Mouse (Mus musculus) C2C12 (cell line): ENCODE measurements around the gene Ccser1. TPM values are rescaled to one million over a fixed set of nuclear protein-coding genes. Genes with fewer than 3 reads are reported as not detected.
"Not testable (repeated sequence)": the region's sequence is repeated elsewhere in the genome, so short reads cannot be mapped to it uniquely, and the experiment has no call there.

Experiments used
- H3K27me3 ChIP-seq: one replicate; pipeline ENCODE4 v1.6.1; 2011; ENCODE audit not compliant: control insufficient read depth, insufficient read depth, insufficient read length
- H3K36me3 ChIP-seq: one replicate; pipeline ENCODE4 v1.6.1; 2011; ENCODE audit not compliant: control insufficient read depth, insufficient read depth
- H3K4me3 ChIP-seq: one replicate; pipeline ENCODE4 v1.5.1; 2011; ENCODE audit warnings: mild to moderate bottlenecking, control low read depth; ENCODE audit not compliant: poor library complexity, insufficient read depth, severe bottlenecking
- H3K79me2 ChIP-seq: one replicate; pipeline ENCODE4 v1.6.1; 2011; ENCODE audit not compliant: control insufficient read depth, insufficient read depth
- H3K79me3 ChIP-seq: one replicate; pipeline ENCODE4 v1.6.1; 2011; ENCODE audit warnings: low read depth, control low read depth
- H3ac ChIP-seq: one replicate; pipeline ENCODE3; 2011; ENCODE audit warnings: low read depth; ENCODE audit not compliant: control insufficient read depth, insufficient read length
- CEBPB ChIP-seq: IDR thresholded peaks from one replicate; pipeline ENCODE4 v1.6.1; 2011; ENCODE audit warnings: low read depth, mild to moderate bottlenecking, control low read depth, moderate library complexity
- CTCF ChIP-seq: IDR thresholded peaks from one replicate; pipeline ENCODE4 v1.5.1; 2011; ENCODE audit not compliant: control insufficient read depth, insufficient read depth, insufficient read length
- FOSL1 ChIP-seq: IDR thresholded peaks from one replicate; pipeline ENCODE4 v1.8.0; 2011; ENCODE audit warnings: mild to moderate bottlenecking, low read length; ENCODE audit not compliant: poor library complexity, insufficient read depth, severe bottlenecking
- MAX ChIP-seq: IDR thresholded peaks from one replicate; pipeline ENCODE4 v1.6.1; 2011; ENCODE audit warnings: mild to moderate bottlenecking, control low read depth
- MYOD1 ChIP-seq: IDR thresholded peaks from one replicate; pipeline ENCODE4 v1.6.1; 2011; ENCODE audit warnings: low read depth; ENCODE audit not compliant: control insufficient read depth, insufficient read length
- MYOG ChIP-seq: IDR thresholded peaks from one replicate; pipeline ENCODE4 v1.6.1; 2011; ENCODE audit not compliant: control insufficient read depth, insufficient read length; ENCODE audit errors: extremely low read depth
- USF1 ChIP-seq: IDR thresholded peaks from one replicate; pipeline ENCODE4 v1.6.1; 2011; ENCODE audit warnings: low read depth, mild to moderate bottlenecking, control low read depth, moderate library complexity
- polyA plus RNA-seq: library from polyadenylated mRNA; unstranded; fragments of >200 nt; fragmentation: generic; extraction: Trizol; gene quantifications from one replicate; pipeline ENCODE4 v1.2.1, GENCODE M21; 2012; ENCODE audit warnings: missing spikeins

Ccser1 gene
- polyA plus RNA-seq, 1 experiment, result 0.68 TPM

DNA sequence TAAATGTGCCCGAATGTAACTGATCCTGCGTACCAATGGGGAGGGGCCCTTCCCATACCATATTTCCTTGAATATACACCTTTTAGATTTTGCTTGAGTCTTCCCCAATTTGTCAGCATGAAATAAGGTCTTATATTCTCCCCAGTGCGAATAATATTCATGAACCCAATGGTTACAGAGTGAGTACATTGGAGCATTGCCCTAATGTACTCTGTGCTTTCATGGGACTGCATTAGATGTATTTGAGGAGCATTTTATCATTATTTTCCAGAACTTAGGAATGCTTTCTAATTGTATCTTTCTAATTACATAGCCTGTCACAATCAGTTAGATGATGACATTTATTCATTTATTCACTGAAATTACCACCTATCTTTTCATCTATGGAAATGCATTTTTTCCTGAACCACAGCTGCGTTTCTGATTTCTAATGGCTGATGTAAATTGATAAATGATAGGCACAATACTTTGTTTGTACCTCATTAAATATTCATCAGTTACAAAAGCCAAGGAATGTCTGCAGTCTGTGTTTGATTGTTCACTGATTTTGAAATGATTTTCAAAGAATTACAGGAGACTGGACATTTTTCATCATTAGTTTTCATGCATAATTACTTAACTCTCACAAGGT lies 67.8 kb downstream of the Ccser1 start:
- H3K27me3 ChIP-seq, result no peaks in the 10 kb centered on the region

DNA sequence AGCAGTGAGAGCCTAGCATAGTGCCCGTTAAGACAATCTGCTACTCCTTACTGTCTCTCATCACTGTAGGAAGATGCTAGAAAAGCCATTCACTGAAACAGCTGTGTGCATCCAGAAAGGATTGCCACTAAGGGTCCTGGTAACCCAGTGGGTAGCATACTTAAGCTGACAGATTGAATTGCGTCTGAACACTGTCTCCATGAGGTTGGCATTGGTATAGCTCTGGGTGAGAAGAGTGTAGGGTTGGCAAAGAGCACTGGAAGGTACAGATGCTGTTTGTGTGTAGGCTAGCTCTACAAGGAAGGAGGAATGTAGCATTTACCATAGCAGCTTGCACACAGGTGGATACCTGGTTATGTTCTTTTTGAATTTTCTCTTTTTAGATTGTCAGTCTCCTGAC lies 68.6 kb downstream of the Ccser1 start:
- H3K79me2 ChIP-seq, result no peaks in the 10 kb centered on the region
- H3K36me3 ChIP-seq, result no peaks in the 10 kb centered on the region
- H3K4me3 ChIP-seq, result no peak overlapping the region
- H3ac ChIP-seq, result no peak overlapping the region
- H3K79me3 ChIP-seq, result no peaks in the 10 kb centered on the region
- H3K27me3 ChIP-seq, result no peaks in the 10 kb centered on the region
- TF ChIP-seq MYOG, result no peak
- TF ChIP-seq MYOD1, result no peak
- no peak for TF ChIP-seq USF1
- TF ChIP-seq FOSL1, result no peak
- TF ChIP-seq MAX, result no peak
- TF ChIP-seq CTCF, result no peak
- TF ChIP-seq CEBPB, result no peak

More for the DNA sequence above, 67.8 kb downstream of the Ccser1 start:
- H3K36me3 ChIP-seq, result no peaks in the 10 kb centered on the region
- TF ChIP-seq MYOG (no peak), CTCF (no peak), MAX (no peak), FOSL1 (no peak), MYOD1 (no peak)
- no peak overlapping the region for H3K4me3 ChIP-seq
- H3K79me2 ChIP-seq, result no peaks in the 10 kb centered on the region
- no peaks in the 10 kb centered on the region for H3K79me3 ChIP-seq
- no peak overlapping the region for H3ac ChIP-seq

DNA sequence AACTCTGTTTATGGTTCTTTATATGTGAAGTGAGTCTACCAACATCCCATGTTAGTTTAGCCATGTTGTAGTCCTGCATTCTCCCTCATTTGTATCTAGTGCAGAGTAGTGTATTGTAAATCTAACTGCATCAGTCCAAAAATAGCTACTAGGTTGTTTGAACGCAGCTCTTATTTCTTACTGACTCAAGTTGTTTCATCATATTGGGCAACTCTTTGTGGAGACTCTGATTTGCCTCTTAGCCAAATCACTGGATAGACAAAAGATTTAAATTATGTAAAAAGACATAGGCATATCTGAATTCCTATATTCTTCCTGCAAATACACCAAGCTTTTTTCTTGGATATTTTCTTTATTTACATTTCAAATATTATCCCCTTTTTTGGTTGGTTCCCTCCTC lies 71.1 kb downstream of the Ccser1 start:
- H3K4me3 ChIP-seq, result no peak overlapping the region

DNA sequence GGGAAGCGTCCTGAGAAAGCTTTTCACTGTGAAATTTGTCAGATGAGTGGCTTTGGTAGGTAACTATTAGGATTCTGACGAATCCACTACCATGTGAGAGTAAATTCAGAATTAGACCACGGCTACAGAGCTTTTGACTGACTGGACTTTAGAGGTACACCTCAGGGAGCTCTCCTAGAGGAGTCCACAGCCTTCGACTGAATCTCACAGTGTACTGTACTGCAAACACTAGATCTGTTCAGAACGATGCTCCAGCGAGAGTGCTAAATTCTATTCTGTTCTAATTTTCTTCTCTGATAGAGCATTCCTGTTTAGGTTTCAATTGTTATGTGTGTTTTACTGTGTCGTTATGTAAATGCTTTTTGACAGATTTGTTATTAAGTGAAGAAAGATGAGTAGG lies 72.8 kb downstream of the Ccser1 start:
- H3ac ChIP-seq, result no peak overlapping the region
- TF ChIP-seq CEBPB, result no peak
- TF ChIP-seq CTCF, result no peak
- TF ChIP-seq USF1, result no peak
- no peak for TF ChIP-seq FOSL1
- TF ChIP-seq MAX, result no peak
- TF ChIP-seq MYOG, result no peak
- no peak for TF ChIP-seq MYOD1

More for the DNA sequence above, 71.1 kb downstream of the Ccser1 start:
- no peak overlapping the region for H3ac ChIP-seq
- H3K79me2 ChIP-seq, result no peaks in the 10 kb centered on the region
- TF ChIP-seq FOSL1 (no peak), MAX (no peak), CEBPB (no peak), MYOG (no peak), MYOD1 (no peak), USF1 (no peak), CTCF (no peak)
- H3K36me3 ChIP-seq, result no peaks in the 10 kb centered on the region
- H3K27me3 ChIP-seq, result no peaks in the 10 kb centered on the region
- H3K79me3 ChIP-seq, result no peaks in the 10 kb centered on the region

DNA sequence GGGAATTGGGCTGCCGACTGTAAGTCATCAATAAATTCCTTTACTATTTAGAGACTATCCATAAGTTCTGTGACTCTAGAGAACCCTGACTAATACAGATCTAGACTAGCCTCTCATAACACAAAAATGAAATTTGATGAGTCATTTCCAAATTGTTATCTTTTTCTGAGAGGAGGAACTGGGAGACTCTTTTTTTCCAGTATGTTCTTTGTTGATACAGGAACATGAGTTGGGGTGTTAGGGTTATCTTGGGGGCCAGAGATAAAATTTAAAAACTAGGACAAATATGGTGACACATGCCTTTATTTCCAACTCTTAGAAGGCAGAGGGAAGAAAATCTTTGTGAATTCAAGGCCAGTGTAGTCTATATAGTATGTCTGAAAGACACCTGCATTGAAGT lies 75.8 kb downstream of the Ccser1 start:
- not testable (repeated sequence) for H3K79me3 ChIP-seq, H3K27me3 ChIP-seq, H3K36me3 ChIP-seq, H3K79me2 ChIP-seq, H3ac ChIP-seq, H3K4me3 ChIP-seq

More for the DNA sequence above, 72.8 kb downstream of the Ccser1 start:
- no peak overlapping the region for H3K4me3 ChIP-seq
- H3K36me3 ChIP-seq, result no peaks in the 10 kb centered on the region
- H3K79me3 ChIP-seq, result no peaks in the 10 kb centered on the region
- no peaks in the 10 kb centered on the region for H3K79me2 ChIP-seq
- no peaks in the 10 kb centered on the region for H3K27me3 ChIP-seq

DNA sequence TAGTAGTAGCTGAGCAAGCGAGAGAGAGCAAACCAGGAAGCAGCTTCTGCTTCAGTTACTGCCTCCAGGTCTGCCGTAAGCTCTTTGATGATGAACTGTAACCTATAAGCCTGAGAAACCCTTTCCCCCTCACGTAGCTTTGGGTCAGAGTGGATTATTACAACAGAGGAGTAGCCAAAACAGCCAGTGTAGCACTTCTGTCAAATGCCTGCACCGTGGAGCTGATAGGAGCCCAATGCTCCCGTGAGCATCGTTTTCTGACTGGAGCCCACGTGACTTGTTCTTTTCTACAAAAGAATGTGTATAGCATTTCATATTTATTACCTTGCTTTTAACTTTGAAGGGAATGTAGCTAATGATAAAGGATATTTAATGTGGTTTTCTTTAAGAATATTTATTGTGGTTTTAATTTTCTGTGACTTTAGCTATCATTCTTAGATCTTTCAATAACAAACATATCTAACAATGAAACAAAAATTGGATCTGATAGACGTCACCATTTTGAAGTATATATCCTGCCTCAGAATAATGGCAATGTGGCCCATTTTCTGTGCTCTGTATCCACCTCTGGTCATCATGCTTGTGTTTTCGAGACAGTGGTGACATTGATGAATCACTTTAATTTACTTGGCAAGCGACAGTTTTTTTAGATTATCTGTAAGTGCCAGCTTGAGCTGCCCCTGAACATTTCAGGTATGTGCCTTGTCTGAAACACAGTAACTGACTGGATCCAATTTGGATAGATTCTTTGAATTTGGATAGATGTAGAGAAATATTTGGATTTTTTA lies 78.9 kb downstream of the Ccser1 start:
- TF ChIP-seq MYOG (no peak), USF1 (no peak), CEBPB (no peak), MAX (no peak), MYOD1 (no peak), FOSL1 (no peak), CTCF (no peak)
- Histone ChIP-seq H3K79me3 (no peaks in the 10 kb centered on the region), H3K27me3 (no peaks in the 10 kb centered on the region), H3K79me2 (no peaks in the 10 kb centered on the region), H3K4me3 (no peak overlapping the region), H3K36me3 (no peaks in the 10 kb centered on the region), H3ac (no peak overlapping the region)
